Mouse (Mus musculus) MEL (cell line): ENCODE measurements at regions not wholly inside any gene's neighbourhood (a gene's known extent, or its start where the extent isn't known, plus 50 kb on each side); places are given as distances from the start of the nearest gene placed in this dataset.

Experiments used
- MAX ChIP-seq: IDR thresholded peaks from 2 replicates; pipeline ENCODE4 v1.6.1; 2011; ENCODE audit warnings: low read length, improper control_type of control experiment
- POLR2AphosphoS2 ChIP-seq: IDR thresholded peaks from 2 replicates; pipeline ENCODE4 v1.6.1; 2011; ENCODE audit warnings: low read length, improper control_type of control experiment
- SMC3 ChIP-seq: IDR thresholded peaks from 2 replicates; pipeline ENCODE4 v1.6.1; 2011; ENCODE audit warnings: low read depth, low read length, improper control_type of control experiment
- TBP ChIP-seq: IDR thresholded peaks from 2 replicates; pipeline ENCODE4 v1.8.0; 2011; ENCODE audit warnings: low read depth, low read length, improper control_type of control experiment
- USF1 ChIP-seq: IDR thresholded peaks from 2 replicates; pipeline ENCODE4 v1.6.1; 2014; ENCODE audit warnings: low read depth, mild to moderate bottlenecking, inconsistent platforms, low read length, improper control_type of control experiment, moderate library complexity

GRCm38 (mm10) chr1:67428398-67428797 is 305.6 kb downstream of the Cps1 start:
- TF ChIP-seq MAX (no peak), USF1 (no peak), POLR2AphosphoS2 (no peak), TBP (no peak), SMC3 (no peak)
